Mouse (Mus musculus) liver, embryonic 13.5 days (tissue): ENCODE results near the gene Rgs12. TPM values are rescaled to one million over a fixed set of nuclear protein-coding genes. Genes with fewer than 3 reads are reported as not detected.

ENCODE experiments used
- ATAC-seq: fragments of 200-750 bp; cut with Nextera tagmentation; 2 replicates; pipeline ENCODE4 v1.8.0; 2017; ENCODE audit warnings: low read depth, mild to moderate bottlenecking, moderate number of reproducible peaks, moderate library complexity
- DNase-seq: peaks from one replicate; pipeline ENCODE4 v3.0.0; 2022
- H3K27ac ChIP-seq: fragments of 300-500 bp; sonication (generic); 2 replicates; pipeline ENCODE4 v1.5.1; 2015; ENCODE audit warnings: moderate library complexity, mild to moderate bottlenecking, inconsistent platforms
- H3K27me3 ChIP-seq: fragments of 300-500 bp; sonication (generic); 2 replicates; pipeline ENCODE4 v1.6.1; 2015; ENCODE audit warnings: mild to moderate bottlenecking, inconsistent platforms
- H3K36me3 ChIP-seq: fragments of 300-500 bp; sonication (generic); 2 replicates; pipeline ENCODE4 v1.6.1; 2015; ENCODE audit warnings: mild to moderate bottlenecking, inconsistent platforms
- H3K4me1 ChIP-seq: fragments of 300-500 bp; sonication (generic); replicated peaks from 2 replicates; pipeline ENCODE4 v1.6.1; 2015; ENCODE audit warnings: inconsistent platforms
- H3K4me2 ChIP-seq: fragments of 300-500 bp; sonication (generic); 2 replicates; pipeline ENCODE4 v1.6.1; 2015; ENCODE audit warnings: inconsistent platforms, mild to moderate bottlenecking, moderate library complexity
- H3K4me3 ChIP-seq: fragments of 300-500 bp; sonication (generic); replicated peaks from 2 replicates; pipeline ENCODE4 v1.5.1; 2015; ENCODE audit warnings: mild to moderate bottlenecking, inconsistent platforms
- H3K9ac ChIP-seq: fragments of 300-500 bp; sonication (generic); 2 replicates; pipeline ENCODE4 v1.6.1; 2015; ENCODE audit warnings: mild to moderate bottlenecking, inconsistent platforms
- H3K9me3 ChIP-seq: fragments of 300-500 bp; sonication (generic); replicated peaks from 2 replicates; pipeline ENCODE4 v1.6.1; 2016; ENCODE audit warnings: inconsistent platforms
- WGBS: fragments of 180-500 bp; shearing (Covaris S2); methylation state at CpG from one replicate; pipeline ENCODE4 v1.1.7; 2015; ENCODE audit not compliant: insufficient replicate concordance; 5-methylcytosine and 5-hydroxymethylcytosine counted together
- polyA plus RNA-seq: library from polyadenylated mRNA; unstranded; fragments of >200 nt; fragmentation: Nextera tagmentation; extraction: Ambion mirVana; gene quantifications from 2 replicates; pipeline ENCODE4 v1.2.1, GENCODE M21; 2015

Gene Rgs12
- polyA plus RNA-seq, 1 experiment from 2014 or later = 21.7 TPM

- Histone ChIP-seq H3K27ac (peak overlapping the region; percentile 90), H3K9me3 (no peaks in the 10 kb centered on the region), H3K4me1 (peaks cover 88% of the 10 kb centered on the region), H3K4me2 (peak overlapping the region; percentile 42), H3K36me3 (peaks cover 7% of the 10 kb centered on the region), H3K4me3 (no peak overlapping the region), H3K9ac (peak overlapping the region; percentile 56), H3K27me3 (no peaks in the 10 kb centered on the region)
- ATAC-seq = peak; percentile 97
- peak; percentile 81 for DNase-seq
- WGBS = 14% methylated on average over 1 of the region's 1 CpGs
Measured at GRCm38 (mm10) chr5:34960021-34960420, 10.8 kb downstream of the Rgs12 start.

- H3K9me3 ChIP-seq = no peaks in the 10 kb centered on the region
- 88% methylated on average over 12 of the region's 12 CpGs for WGBS
- no peaks in the 10 kb centered on the region for H3K27me3 ChIP-seq
- H3K36me3 ChIP-seq = peaks cover 32% of the 10 kb centered on the region
- ATAC-seq (no peak), DNase-seq (no peak)
- H3K4me1 ChIP-seq = peaks cover 73% of the 10 kb centered on the region
- no peak overlapping the region for H3K4me3 ChIP-seq
- no peak overlapping the region for H3K27ac ChIP-seq
- H3K9ac ChIP-seq = no peak overlapping the region
- H3K4me2 ChIP-seq = no peak overlapping the region
Measured at GRCm38 (mm10) chr5:34965531-34965930, 16.3 kb downstream of the Rgs12 start.

GRCm38 (mm10) chr5:34968386-34968785 lies 19.1 kb downstream of the Rgs12 start:
- Histone ChIP-seq H3K9ac (peak overlapping the region; percentile 46), H3K4me1 (peaks cover 73% of the 10 kb centered on the region), H3K36me3 (peaks cover 32% of the 10 kb centered on the region), H3K27ac (peak overlapping the region; percentile 76), H3K4me2 (peak overlapping the region; percentile 38; the same call in 1 of the 2 replicates), H3K27me3 (no peaks in the 10 kb centered on the region), H3K9me3 (no peaks in the 10 kb centered on the region), H3K4me3 (no peak overlapping the region)
- ATAC-seq = peak; percentile 85
- 34% methylated on average over 5 of the region's 5 CpGs for WGBS
- no peak for DNase-seq

GRCm38 (mm10) chr5:34972471-34972870 lies 23.2 kb downstream of the Rgs12 start:
- Histone ChIP-seq H3K4me3 (no peak overlapping the region), H3K9ac (peak overlapping the region; percentile 30; the same call in 1 of the 2 replicates), H3K4me2 (no peak overlapping the region), H3K27me3 (no peaks in the 10 kb centered on the region), H3K36me3 (peaks cover 24% of the 10 kb centered on the region), H3K4me1 (peaks cover 100% of the 10 kb centered on the region), H3K9me3 (no peaks in the 10 kb centered on the region), H3K27ac (peak overlapping the region; percentile 93)
- DNase-seq (no peak), ATAC-seq (no peak)
- 58% methylated on average over 3 of the region's 3 CpGs for WGBS

GRCm38 (mm10) chr5:34973560-34974317 lies 24.5 kb downstream of the Rgs12 start:
- WGBS = 72% methylated on average over 8 of the region's 8 CpGs
- no peaks in the 10 kb centered on the region for H3K9me3 ChIP-seq
- peak overlapping the region; percentile 93 for H3K27ac ChIP-seq
- DNase-seq = no peak
- no peaks in the 10 kb centered on the region for H3K27me3 ChIP-seq
- H3K4me1 ChIP-seq = peaks cover 98% of the 10 kb centered on the region
- peak overlapping the region; percentile 76 for H3K4me2 ChIP-seq
- no peak overlapping the region for H3K4me3 ChIP-seq
- ATAC-seq = no peak
- peak overlapping the region; percentile 78 for H3K9ac ChIP-seq
- H3K36me3 ChIP-seq = peaks cover 30% of the 10 kb centered on the region

- Histone ChIP-seq H3K9ac (peak overlapping the region; percentile 78), H3K9me3 (no peaks in the 10 kb centered on the region), H3K4me2 (peak overlapping the region; percentile 76), H3K27me3 (no peaks in the 10 kb centered on the region), H3K4me1 (peaks cover 98% of the 10 kb centered on the region), H3K27ac (peak overlapping the region; percentile 93), H3K4me3 (peak overlapping the region; percentile 56), H3K36me3 (peaks cover 35% of the 10 kb centered on the region)
- 15% methylated on average over 11 of the region's 11 CpGs for WGBS
- DNase-seq (peak; percentile 77), ATAC-seq (peak; percentile 91)
Measured at GRCm38 (mm10) chr5:34974773-34975443, 25.7 kb downstream of the Rgs12 start.

GRCm38 (mm10) chr5:34976540-34977292 lies 27.5 kb downstream of the Rgs12 start:
- WGBS = 48% methylated on average over 9 of the region's 9 CpGs
- Histone ChIP-seq H3K4me2 (peak overlapping the region; percentile 76), H3K27me3 (no peaks in the 10 kb centered on the region), H3K4me1 (peaks cover 97% of the 10 kb centered on the region), H3K9ac (peak overlapping the region; percentile 78), H3K4me3 (peak overlapping the region; percentile 56), H3K9me3 (no peaks in the 10 kb centered on the region), H3K27ac (peak overlapping the region; percentile 93), H3K36me3 (peaks cover 39% of the 10 kb centered on the region)
- peak; percentile 42 for ATAC-seq
- peak; percentile 43 for DNase-seq

GRCm38 (mm10) chr5:34980099-34980498 lies 30.9 kb downstream of the Rgs12 start:
- H3K27ac ChIP-seq = peak overlapping the region; percentile 37
- H3K9ac ChIP-seq = peak overlapping the region; percentile 39
- no peaks in the 10 kb centered on the region for H3K9me3 ChIP-seq

GRCm38 (mm10) chr5:34981734-34982133 lies 32.5 kb downstream of the Rgs12 start:
- Histone ChIP-seq H3K9me3 (no peaks in the 10 kb centered on the region), H3K9ac (no peak overlapping the region), H3K4me3 (no peak overlapping the region), H3K4me2 (no peak overlapping the region), H3K27me3 (no peaks in the 10 kb centered on the region), H3K36me3 (peaks cover 54% of the 10 kb centered on the region), H3K27ac (no peak overlapping the region), H3K4me1 (peaks cover 96% of the 10 kb centered on the region)
- DNase-seq = no peak
- WGBS = 54% methylated on average over 3 of the region's 3 CpGs
- ATAC-seq = no peak

More at GRCm38 (mm10) chr5:34980099-34980498, 30.9 kb downstream of the Rgs12 start:
- Histone ChIP-seq H3K4me3 (no peak overlapping the region), H3K27me3 (no peaks in the 10 kb centered on the region), H3K36me3 (peaks cover 67% of the 10 kb centered on the region), H3K4me1 (peaks cover 96% of the 10 kb centered on the region), H3K4me2 (peak overlapping the region; percentile 38)
- WGBS = 38% methylated on average over 6 of the region's 6 CpGs
- DNase-seq = no peak
- ATAC-seq = no peak

GRCm38 (mm10) chr5:34984933-34985332 lies 35.7 kb downstream of the Rgs12 start:
- H3K4me1 ChIP-seq = peaks cover 90% of the 10 kb centered on the region
- no peaks in the 10 kb centered on the region for H3K9me3 ChIP-seq
- H3K9ac ChIP-seq = no peak overlapping the region
- no peaks in the 10 kb centered on the region for H3K27me3 ChIP-seq
- WGBS = 47% methylated on average over 2 of the region's 2 CpGs
- H3K4me2 ChIP-seq = no peak overlapping the region
- H3K27ac ChIP-seq = peak overlapping the region; percentile 63
- H3K4me3 ChIP-seq = no peak overlapping the region
- H3K36me3 ChIP-seq = peaks cover 59% of the 10 kb centered on the region
- no peak for DNase-seq
- peak; percentile 78 for ATAC-seq

- Histone ChIP-seq H3K27ac (peak overlapping the region; percentile 65), H3K27me3 (no peaks in the 10 kb centered on the region), H3K4me3 (no peak overlapping the region), H3K9me3 (no peaks in the 10 kb centered on the region), H3K4me2 (no peak overlapping the region), H3K4me1 (peaks cover 85% of the 10 kb centered on the region), H3K9ac (peak overlapping the region; percentile 30; the same call in 1 of the 2 replicates), H3K36me3 (peaks cover 65% of the 10 kb centered on the region)
- ATAC-seq = peak; percentile 25; the same call in 1 of the 2 replicates
- 39% methylated on average over 2 of the region's 2 CpGs for WGBS
- DNase-seq = peak; percentile 61
Measured at GRCm38 (mm10) chr5:34985867-34986266, 36.6 kb downstream of the Rgs12 start.
